Mouse (Mus musculus): ENCODE data around the gene Hist1h2bh. TPM values are rescaled to one million over a fixed set of nuclear protein-coding genes. Genes with fewer than 3 reads are reported as not detected.
"Not testable (repeated sequence)": the region's sequence is repeated elsewhere in the genome, so short reads cannot be mapped to it uniquely, and the experiment has no call there.

The Hist1h2bh gene
- total RNA-seq, 2 experiments from 2014 or later, result 1.1 to 1.2 TPM

DNA sequence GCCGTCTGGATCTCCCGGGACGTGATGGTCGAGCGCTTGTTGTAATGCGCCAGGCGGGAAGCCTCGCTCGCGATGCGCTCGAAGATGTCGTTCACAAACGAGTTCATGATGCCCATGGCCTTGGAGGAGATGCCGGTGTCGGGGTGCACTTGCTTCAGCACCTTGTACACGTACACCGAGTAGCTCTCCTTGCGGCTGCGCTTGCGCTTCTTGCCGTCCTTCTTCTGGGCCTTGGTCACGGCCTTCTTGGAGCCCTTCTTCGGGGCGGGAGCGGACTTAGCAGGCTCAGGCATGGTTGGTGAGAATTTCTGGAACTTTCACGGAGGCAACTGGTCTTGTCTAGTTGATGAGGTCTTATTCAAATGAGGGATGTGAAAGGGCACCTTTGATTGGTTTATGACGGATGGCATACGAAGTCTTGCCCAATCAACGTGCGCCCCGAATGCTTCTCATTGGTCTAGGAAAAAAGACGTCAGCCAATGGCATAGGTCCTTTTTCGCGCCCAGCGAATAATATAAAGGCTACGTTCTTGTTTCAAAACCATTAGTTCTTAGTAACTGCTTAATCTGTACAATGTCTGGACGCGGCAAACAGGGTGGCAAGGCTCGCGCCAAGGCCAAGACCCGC, 30.8 kb upstream of the Hist1h2bh start, which contains the start of the genes Hist1h2bf and Hist1h2ad:
Gene Hist1h2bf (minus strand): TSS at position 299 of the 627 bp plus-strand sequence.
Gene Hist1h2ad (plus strand): TSS at position 484 of the 627 bp plus-strand sequence.
- peak; percentile 87 to 90 for DNase-seq

- not testable (repeated sequence) for DNase-seq
These were observed 30.1 kb upstream of the Hist1h2bh start for GRCm38 (mm10) chr13:23573034-23573897.

DNA sequence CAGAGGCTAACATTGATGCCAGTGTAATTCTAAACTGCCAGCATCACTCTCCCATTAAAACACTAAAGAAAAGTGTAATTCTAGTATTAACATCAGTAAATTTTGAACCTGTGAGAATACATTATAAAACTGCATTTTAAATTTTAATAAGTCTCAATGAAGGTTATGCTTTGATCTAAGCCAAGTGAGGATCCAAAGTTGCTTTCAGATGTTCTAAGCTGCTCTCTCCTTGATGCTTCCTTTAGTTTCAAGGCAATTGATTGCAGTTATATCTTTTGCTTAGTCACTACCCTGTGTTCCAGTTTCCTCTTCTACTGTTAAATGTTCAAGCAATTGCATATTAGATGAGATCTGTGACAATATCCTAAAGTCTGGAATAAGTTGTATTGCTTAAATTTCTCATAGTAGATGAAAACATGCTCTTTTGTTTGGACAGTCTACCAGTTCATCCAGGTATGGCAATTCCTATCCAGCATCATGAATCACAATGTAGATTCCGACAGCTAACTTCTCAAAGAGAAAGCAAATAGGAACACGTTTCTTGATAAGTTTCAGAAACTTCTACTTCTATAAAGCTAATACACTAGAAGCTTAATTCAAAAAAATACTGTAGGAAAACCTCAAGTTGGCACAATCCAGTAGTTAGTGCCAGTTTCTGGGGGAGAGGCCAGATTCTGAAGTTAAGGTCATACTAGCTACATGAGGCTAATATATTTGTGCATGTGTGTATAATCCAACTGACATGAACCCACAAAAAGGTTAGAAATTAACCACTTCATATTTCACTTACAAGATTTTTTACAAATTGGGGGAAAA, 29.2 kb upstream of the Hist1h2bh start:
- DNase-seq, result no peak

GRCm38 (mm10) chr13:23571504-23572217, 28.5 kb upstream of the Hist1h2bh start:
- DNase-seq, result not testable (repeated sequence)

GRCm38 (mm10) chr13:23571022-23571503, 27.9 kb upstream of the Hist1h2bh start, which contains the start of the genes Hist1h2ae and Hist1h2bg:
Gene Hist1h2ae (minus strand): TSS chr13:23571220.
Gene Hist1h2bg (plus strand): TSS chr13:23571396.
- DNase-seq, result peak; percentile 79

- DNase-seq, result not testable (repeated sequence)
These were observed 27.2 kb upstream of the Hist1h2bh start for GRCm38 (mm10) chr13:23570261-23571021.

DNA sequence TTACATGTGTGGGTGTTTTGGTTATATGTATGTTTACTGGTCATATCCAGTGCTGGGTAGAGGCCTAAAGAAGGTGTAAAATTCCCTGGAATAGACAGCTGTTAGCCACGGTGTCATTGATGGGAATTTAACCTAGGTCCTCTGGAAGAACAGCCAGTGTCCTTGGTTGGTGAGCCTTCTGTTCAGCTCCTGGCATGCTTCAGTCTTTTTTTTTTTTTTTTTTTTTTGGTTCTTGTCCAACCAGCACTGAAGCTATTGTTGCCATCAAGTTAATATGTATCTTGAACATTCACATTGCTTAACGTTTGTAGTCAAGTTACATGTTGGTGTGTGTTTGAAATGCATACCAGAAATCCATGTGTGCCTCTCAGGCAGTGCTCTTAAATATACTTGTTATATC, 21.3 kb upstream of the Hist1h2bh start:
- no peak for DNase-seq

DNA sequence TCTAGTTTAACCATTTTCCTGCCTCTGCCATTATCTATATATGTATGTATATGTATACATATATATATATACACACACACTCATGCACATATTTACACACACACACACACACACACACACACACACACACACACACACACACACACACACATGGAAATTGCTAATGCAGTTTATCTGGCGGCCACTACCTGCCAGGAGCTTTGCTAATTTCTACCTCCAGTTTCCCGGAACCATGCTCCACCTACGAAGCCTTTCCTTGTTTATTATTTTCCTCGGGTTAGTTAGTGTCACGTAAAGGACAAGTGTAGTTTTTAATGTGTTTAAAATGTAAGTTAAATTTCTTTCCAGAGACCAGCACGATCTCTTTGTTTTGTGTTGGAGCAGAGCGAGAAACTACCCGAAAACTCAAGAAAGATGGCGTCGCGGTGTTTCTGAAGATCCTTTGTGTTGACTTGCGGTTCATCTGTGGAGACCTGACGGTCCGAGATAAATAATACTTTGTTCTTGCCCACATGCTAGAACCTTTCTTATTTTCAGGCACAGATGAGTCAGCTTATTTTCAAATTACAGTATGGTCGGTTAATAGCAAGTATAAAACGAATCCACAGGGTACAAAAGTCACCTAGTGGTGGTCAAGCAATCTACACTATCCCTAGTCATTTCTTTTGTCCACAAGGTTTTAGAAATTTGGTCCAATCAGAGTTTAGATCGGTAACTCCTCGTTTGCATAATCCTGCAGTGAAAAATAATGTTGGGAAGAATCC, 19.7 kb upstream of the Hist1h2bh start:
- DNase-seq, result no peak

DNA sequence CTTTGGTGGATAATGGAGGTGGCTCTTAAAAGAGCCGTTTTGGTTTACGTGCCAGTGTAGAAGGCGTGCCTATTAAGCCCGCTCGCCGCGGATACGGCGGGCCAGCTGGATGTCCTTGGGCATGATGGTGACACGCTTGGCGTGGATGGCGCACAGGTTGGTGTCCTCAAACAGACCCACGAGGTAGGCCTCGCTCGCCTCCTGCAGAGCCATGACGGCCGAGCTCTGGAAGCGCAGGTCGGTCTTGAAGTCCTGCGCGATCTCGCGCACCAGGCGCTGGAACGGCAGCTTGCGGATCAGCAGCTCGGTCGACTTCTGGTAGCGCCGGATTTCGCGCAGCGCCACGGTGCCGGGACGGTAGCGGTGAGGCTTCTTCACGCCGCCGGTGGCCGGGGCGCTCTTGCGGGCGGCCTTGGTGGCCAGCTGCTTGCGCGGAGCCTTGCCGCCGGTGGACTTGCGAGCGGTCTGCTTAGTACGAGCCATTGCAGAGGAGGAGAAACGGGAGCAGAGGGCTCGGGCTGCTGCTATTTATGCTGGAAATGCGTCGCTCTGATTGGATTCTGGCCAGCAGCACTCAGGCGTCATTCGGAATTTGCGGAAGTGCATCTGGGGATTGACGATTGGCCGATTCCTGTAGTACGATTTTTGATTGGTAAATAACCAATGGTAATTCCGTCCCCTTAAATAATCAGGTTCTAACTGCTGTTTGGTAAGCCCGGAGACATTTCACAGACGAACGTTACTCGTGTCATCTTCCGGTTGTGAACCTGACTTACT, 18.9 kb upstream of the Hist1h2bh start, which contains the start of gene Hist1h3e:
Gene Hist1h3e (minus strand): TSS at position 487 of the 777 bp plus-strand sequence.
- DNase-seq, result peak; percentile 93 to 95

- DNase-seq, result not testable (repeated sequence)
These were observed 18.3 kb upstream of the Hist1h2bh start for GRCm38 (mm10) chr13:23561531-23561882.

DNA sequence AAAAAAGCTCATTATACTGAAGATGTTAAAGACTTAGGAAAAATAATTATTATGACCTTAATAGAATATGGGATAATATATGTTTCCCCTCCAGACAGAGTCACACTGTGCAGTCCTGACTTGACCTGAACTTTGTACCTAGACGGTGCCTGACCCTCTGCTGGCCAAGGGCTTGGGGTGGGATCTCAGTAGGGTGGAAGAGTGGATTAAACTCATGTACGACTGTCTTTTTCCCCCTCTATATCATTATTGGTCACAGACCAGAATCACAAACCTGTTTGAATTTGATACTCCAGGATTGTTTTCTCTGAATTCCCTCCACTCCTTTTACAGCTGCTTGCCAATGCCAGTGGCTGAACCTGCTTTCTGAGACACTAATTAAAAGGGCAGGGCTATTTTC, 17.5 kb upstream of the Hist1h2bh start:
- DNase-seq, result not testable (repeated sequence)

GRCm38 (mm10) chr13:23556906-23557305, 13.7 kb upstream of the Hist1h2bh start:
- no peak for DNase-seq

DNA sequence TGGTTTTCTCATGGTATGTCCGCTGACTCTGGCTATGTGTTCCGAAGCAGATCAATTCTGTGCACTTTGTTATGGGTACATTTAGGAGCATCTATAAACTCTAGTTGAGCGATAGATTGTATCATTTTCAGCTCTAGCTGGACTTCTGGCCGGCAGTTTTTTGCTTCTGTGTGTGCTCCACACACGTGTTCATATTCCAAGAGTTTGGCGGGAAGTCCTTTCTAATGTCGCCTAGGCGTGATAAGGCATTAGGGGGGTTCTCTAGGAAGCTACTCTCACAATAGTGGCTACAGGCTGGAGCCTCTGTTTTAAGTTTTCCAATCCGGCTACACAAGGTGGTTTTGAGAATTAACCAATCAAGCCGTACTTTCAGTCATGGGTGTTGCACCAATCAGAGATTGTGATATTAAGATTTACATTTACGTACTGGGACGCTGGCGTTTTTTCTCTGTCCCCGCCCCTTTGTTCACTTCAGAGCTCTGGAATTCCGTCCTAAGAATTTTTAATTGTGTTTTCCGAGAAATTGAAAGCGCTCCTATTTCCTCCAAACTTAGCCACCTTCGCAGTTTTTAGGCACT, 12.7 kb upstream of the Hist1h2bh start:
- peak; percentile 47 to 59 for DNase-seq

DNA sequence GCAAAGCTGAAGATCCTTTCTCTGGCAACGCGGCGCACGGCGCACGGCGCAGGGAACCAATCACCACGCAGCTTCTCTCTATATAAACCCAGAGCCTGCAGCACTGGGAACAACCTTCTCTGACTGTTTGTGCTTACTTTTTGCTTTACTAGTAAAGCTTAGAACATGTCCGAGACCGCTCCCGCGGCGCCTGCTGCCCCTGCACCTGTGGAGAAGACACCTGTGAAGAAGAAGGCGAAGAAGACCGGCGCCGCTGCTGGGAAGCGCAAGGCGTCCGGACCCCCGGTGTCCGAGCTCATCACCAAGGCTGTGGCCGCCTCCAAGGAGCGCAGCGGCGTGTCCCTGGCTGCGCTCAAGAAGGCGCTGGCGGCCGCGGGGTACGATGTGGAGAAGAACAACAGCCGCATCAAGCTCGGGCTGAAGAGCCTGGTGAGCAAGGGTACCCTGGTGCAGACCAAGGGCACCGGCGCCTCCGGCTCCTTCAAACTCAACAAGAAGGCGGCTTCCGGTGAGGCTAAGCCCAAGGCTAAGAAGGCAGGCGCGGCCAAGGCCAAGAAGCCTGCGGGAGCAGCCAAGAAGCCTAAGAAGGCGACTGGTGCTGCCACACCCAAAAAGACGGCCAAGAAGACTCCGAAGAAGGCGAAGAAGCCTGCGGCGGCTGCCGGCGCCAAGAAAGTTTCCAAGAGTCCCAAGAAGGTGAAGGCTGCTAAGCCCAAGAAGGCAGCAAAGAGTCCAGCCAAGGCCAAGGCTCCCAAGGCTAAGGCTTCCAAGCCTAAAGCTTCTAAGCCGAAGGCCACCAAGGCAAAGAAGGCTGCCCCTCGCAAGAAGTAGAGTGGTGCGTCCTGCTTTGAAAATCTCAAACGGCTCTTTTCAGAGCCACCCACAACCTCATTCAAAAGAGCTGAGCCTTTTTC, 12.0 kb upstream of the Hist1h2bh start:
- peak; percentile 70 to 81 for DNase-seq

DNA sequence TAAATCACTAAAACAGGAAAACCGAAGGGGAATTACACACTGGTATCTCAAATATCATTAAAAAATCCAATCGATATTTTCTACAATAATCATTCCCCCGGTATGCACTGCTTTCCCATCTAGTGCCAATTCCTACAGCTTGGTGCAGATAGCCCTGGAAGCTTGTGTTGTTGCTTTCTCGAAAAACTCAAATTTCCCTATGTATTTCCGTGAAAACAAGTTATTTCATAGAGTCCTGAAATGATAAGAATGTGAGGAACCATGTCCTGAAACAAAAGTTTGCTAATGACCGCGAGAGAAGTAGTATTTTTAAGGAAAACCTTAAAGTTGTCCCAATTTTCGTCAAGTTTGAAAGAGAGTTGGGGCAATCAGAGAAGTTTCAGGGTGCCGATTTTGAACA, 11.2 kb upstream of the Hist1h2bh start:
- DNase-seq, result no peak

GRCm38 (mm10) chr13:23552962-23553361, 9.8 kb upstream of the Hist1h2bh start, which contains the start of gene Hist1h1d:
Gene Hist1h1d (plus strand): TSS chr13:23553262.
- DNase-seq, result no peak

Data from layer of hippocampus, postnatal 36 days (tissue).